Mouse (Mus musculus): ENCODE measurements around the gene Zfp503. TPM values are rescaled to one million over a fixed set of nuclear protein-coding genes. Genes with fewer than 3 reads are reported as not detected.

Gene Zfp503
- polyA plus RNA-seq, 2 experiments, result 0.43 to 0.77 TPM

GRCm38 (mm10) chr14:21966276-21966675 lies 23.1 kb downstream of the Zfp503 start:
- H3K4me1 ChIP-seq (replicated peaks; ENCODE audit: control insufficient read depth in 2 of 2, insufficient read depth in 2 of 2, low read length in 1 of 2), result no peaks in the 10 kb centered on the region
- H3K4me3 ChIP-seq (ENCODE audit: insufficient read depth in 1 of 2, low read depth in 2 of 2, low read length in 2 of 2), result no peak overlapping the region
- no peaks in the 10 kb centered on the region for H3K27me3 ChIP-seq (ENCODE audit: control insufficient read depth, insufficient read depth, low read length)
- ATAC-seq (ENCODE audit: insufficient read depth) (no peak), DNase-seq (ENCODE audit: low read depth in 3 of 3, low spot score in 3 of 3) (no peak)
- 22% methylated on average over 4 of the region's 5 CpGs for WGBS (ENCODE audit: insufficient replicate concordance)
- no peak overlapping the region for H3K4me2 ChIP-seq (ENCODE audit: low read depth)
- H3K9me3 ChIP-seq (ENCODE audit: control insufficient read depth, low read length), result no peaks in the 10 kb centered on the region
- no peak for TF ChIP-seq EP300 (IDR thresholded peaks at IDR 0.05; ENCODE audit: low read depth)
- TF ChIP-seq CTCF (IDR thresholded peaks at IDR 0.05; ENCODE audit: low read depth), result no peak
- H3K9ac ChIP-seq (replicated peaks), result no peak overlapping the region
- H3K36me3 ChIP-seq (replicated peaks; ENCODE audit: control insufficient read depth, insufficient read depth, low read depth), result no peaks in the 10 kb centered on the region
- H3K27ac ChIP-seq, result no peak overlapping the region

GRCm38 (mm10) chr14:21962381-21963050 lies 26.9 kb downstream of the Zfp503 start:
- Histone ChIP-seq H3K27ac (no peak overlapping the region), H3K9me3 (ENCODE audit: control insufficient read depth, low read length) (no peaks in the 10 kb centered on the region), H3K27me3 (ENCODE audit: control insufficient read depth, insufficient read depth, low read length) (no peaks in the 10 kb centered on the region), H3K4me1 (replicated peaks; ENCODE audit: control insufficient read depth in 2 of 2, insufficient read depth in 2 of 2, low read length in 1 of 2) (no peaks in the 10 kb centered on the region), H3K4me3 (ENCODE audit: insufficient read depth in 1 of 2, low read depth in 2 of 2, low read length in 2 of 2) (no peak overlapping the region), H3K36me3 (replicated peaks; ENCODE audit: control insufficient read depth, insufficient read depth, low read depth) (no peaks in the 10 kb centered on the region), H3K4me2 (ENCODE audit: low read depth) (no peak overlapping the region), H3K9ac (replicated peaks) (no peak overlapping the region)
- 63% methylated on average over 22 of the region's 22 CpGs for WGBS (ENCODE audit: insufficient replicate concordance)
- ATAC-seq (ENCODE audit: insufficient read depth), result no peak
- TF ChIP-seq CTCF (IDR thresholded peaks at IDR 0.05; ENCODE audit: low read depth), result no peak
- no peak for TF ChIP-seq EP300 (IDR thresholded peaks at IDR 0.05; ENCODE audit: low read depth)
- DNase-seq (ENCODE audit: low read depth in 3 of 3, low spot score in 3 of 3), result no peak

- Histone ChIP-seq H3K36me3 (replicated peaks; ENCODE audit: control insufficient read depth, insufficient read depth, low read depth) (no peaks in the 10 kb centered on the region), H3K4me1 (replicated peaks; ENCODE audit: control insufficient read depth in 2 of 2, insufficient read depth in 2 of 2, low read length in 1 of 2) (no peaks in the 10 kb centered on the region), H3K4me2 (ENCODE audit: low read depth) (no peak overlapping the region), H3K27ac (no peak overlapping the region), H3K9me3 (ENCODE audit: control insufficient read depth, low read length) (no peaks in the 10 kb centered on the region), H3K4me3 (ENCODE audit: insufficient read depth in 1 of 2, low read depth in 2 of 2, low read length in 2 of 2) (no peak overlapping the region), H3K27me3 (ENCODE audit: control insufficient read depth, insufficient read depth, low read length) (no peaks in the 10 kb centered on the region), H3K9ac (replicated peaks) (no peak overlapping the region)
- DNase-seq (ENCODE audit: low read depth in 3 of 3, low spot score in 3 of 3) (no peak), ATAC-seq (ENCODE audit: insufficient read depth) (no peak)
- WGBS (ENCODE audit: insufficient replicate concordance), result 60% methylated on average over 8 of the region's 8 CpGs
- TF ChIP-seq CTCF (IDR thresholded peaks at IDR 0.05; ENCODE audit: low read depth) (no peak), EP300 (IDR thresholded peaks at IDR 0.05; ENCODE audit: low read depth) (no peak)
These were observed 30.2 kb downstream of the Zfp503 start for GRCm38 (mm10) chr14:21959243-21959642.

- H3K4me3 ChIP-seq (ENCODE audit: insufficient read depth in 1 of 2, low read depth in 2 of 2, low read length in 2 of 2), result no peak overlapping the region
- H3K9ac ChIP-seq (replicated peaks), result no peak overlapping the region
- no peak for TF ChIP-seq EP300 (IDR thresholded peaks at IDR 0.05; ENCODE audit: low read depth)
- no peak for TF ChIP-seq CTCF (IDR thresholded peaks at IDR 0.05; ENCODE audit: low read depth)
- ATAC-seq (ENCODE audit: insufficient read depth), result no peak
- 67% methylated on average over 5 of the region's 5 CpGs for WGBS (ENCODE audit: insufficient replicate concordance)
- H3K4me2 ChIP-seq (ENCODE audit: low read depth), result no peak overlapping the region
- no peaks in the 10 kb centered on the region for H3K36me3 ChIP-seq (replicated peaks; ENCODE audit: control insufficient read depth, insufficient read depth, low read depth)
- H3K27ac ChIP-seq, result no peak overlapping the region
- no peak for DNase-seq (ENCODE audit: low read depth in 3 of 3, low spot score in 3 of 3)
- H3K27me3 ChIP-seq (ENCODE audit: control insufficient read depth, insufficient read depth, low read length), result no peaks in the 10 kb centered on the region
- no peaks in the 10 kb centered on the region for H3K4me1 ChIP-seq (replicated peaks; ENCODE audit: control insufficient read depth in 2 of 2, insufficient read depth in 2 of 2, low read length in 1 of 2)
- no peaks in the 10 kb centered on the region for H3K9me3 ChIP-seq (ENCODE audit: control insufficient read depth, low read length)
These were observed 30.8 kb downstream of the Zfp503 start for GRCm38 (mm10) chr14:21958643-21959042.

- Histone ChIP-seq H3K9ac (replicated peaks) (no peak overlapping the region), H3K27me3 (ENCODE audit: control insufficient read depth, insufficient read depth, low read length) (no peaks in the 10 kb centered on the region), H3K4me1 (replicated peaks; ENCODE audit: control insufficient read depth in 2 of 2, insufficient read depth in 2 of 2, low read length in 1 of 2) (no peaks in the 10 kb centered on the region), H3K27ac (no peak overlapping the region), H3K36me3 (replicated peaks; ENCODE audit: control insufficient read depth, insufficient read depth, low read depth) (no peaks in the 10 kb centered on the region), H3K4me2 (ENCODE audit: low read depth) (no peak overlapping the region), H3K4me3 (ENCODE audit: insufficient read depth in 1 of 2, low read depth in 2 of 2, low read length in 2 of 2) (no peak overlapping the region), H3K9me3 (ENCODE audit: control insufficient read depth, low read length) (no peaks in the 10 kb centered on the region)
- no peak for TF ChIP-seq EP300 (IDR thresholded peaks at IDR 0.05; ENCODE audit: low read depth)
- TF ChIP-seq CTCF (IDR thresholded peaks at IDR 0.05; ENCODE audit: low read depth), result no peak
- 54% methylated on average over 7 of the region's 7 CpGs for whole genome bisulfite sequencing (ENCODE audit: insufficient replicate concordance)
- no peak for DNase-seq (ENCODE audit: low read depth in 3 of 3, low spot score in 3 of 3)
- no peak for ATAC-seq (ENCODE audit: insufficient read depth)
These were observed 36.9 kb downstream of the Zfp503 start for GRCm38 (mm10) chr14:21952541-21952940.
